Mouse (Mus musculus) B cell, adult 67 days (primary cell): ENCODE data around the gene Gprc5a. TPM values are rescaled to one million over a fixed set of nuclear protein-coding genes. Genes with fewer than 3 reads are reported as not detected.

Experiments used
- total RNA-seq, 2 experiments: library from RNA; stranded (reverse); gene quantifications; 4 replicates each; pipeline ENCODE4 v1.2.4; 2023

Gprc5a gene
- total RNA-seq: under 1 TPM in 1 of 2 experiments, not detected in 1; 0.35 TPM

DNA sequence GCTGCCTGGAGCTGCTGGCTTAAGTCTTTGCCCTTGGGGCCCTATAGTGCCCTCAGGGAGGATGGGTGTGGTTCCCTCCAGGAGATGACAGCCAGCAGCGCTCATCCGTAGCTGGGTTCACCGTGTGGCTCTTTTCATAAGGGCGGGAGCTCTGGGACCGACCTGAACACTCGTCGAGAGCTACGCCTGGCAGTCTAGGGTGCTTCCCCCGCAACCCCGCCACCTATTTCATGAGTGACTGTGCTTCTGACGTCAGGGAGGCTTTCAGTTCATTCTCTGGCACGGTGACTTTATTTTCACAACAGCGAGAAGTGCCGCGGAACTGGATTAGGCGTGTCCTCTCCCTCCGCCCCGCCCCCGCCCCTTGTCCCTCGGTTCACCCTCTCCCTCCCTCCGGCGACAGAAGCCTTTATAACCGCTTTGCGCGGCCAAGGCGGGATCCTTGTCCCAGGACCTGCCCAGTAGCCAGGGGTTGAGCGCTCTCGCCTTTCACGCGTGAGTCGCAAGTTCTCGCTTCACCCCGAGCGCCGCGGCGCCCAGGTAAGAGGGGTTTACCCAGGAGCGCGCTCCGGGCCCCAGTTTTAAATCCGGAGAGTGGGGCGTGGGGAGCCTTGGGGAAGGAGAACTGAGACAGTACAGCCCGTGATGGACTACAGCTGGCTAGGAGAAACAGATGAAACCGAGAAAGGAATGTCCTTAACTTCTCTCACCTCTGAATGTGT is at the start of gene Gprc5a:
Gene Gprc5a, plus strand, starts transcription at position 416 of the 722 bp plus-strand sequence.

DNA sequence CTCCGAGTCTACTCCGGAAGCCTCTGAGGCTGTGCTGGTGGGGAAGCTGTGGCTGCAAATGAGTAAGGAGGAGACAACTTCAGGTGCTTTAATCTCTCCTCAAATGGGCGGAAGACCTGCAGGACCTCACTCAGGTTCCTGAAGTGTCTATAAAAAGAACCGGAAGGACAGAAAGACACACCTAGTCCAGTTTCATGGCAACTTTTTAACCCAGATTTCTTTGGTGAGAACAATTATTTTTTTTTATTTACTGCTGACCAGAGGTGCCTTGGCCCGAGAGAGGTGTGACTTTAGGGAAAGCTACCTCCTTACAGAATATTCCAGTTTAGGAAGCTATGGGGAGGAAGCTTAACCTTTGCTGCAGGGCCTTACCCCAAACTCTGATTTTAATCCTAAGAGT is 52.7 kb downstream of the Gprc5a start, which contains the start of gene Gprc5d:
Gene Gprc5d, minus strand, starts transcription at position 101 of the 400 bp plus-strand sequence.

Other genes starting within 250 kb of the Gprc5a start
- 10 to 100 TPM; 32.5 to 41.8 TPM for gene Crebl2, start 235.5 kb upstream of the Gprc5a start, total RNA-seq
- gene Gpr19, start 167.1 kb upstream of the Gprc5a start, total RNA-seq: 10 to 100 TPM; 11.7 to 14.5 TPM
- gene Cdkn1b, start 145.2 kb upstream of the Gprc5a start, total RNA-seq: 100 to 1,000 TPM; 141 to 145 TPM
- gene Apold1, start 83.9 kb upstream of the Gprc5a start, total RNA-seq: under 1 TPM; 0.15 TPM
- 100 to 1,000 TPM; 148 to 156 TPM for gene Ddx47, start 54.0 kb upstream of the Gprc5a start, total RNA-seq
- not detected for gene Gprc5d, start 52.6 kb downstream of the Gprc5a start, total RNA-seq
- gene Fam234b, start 132.3 kb downstream of the Gprc5a start, total RNA-seq: 10 to 100 TPM; 11.6 to 12.2 TPM
- gene Hebp1, start 132.4 kb downstream of the Gprc5a start, total RNA-seq: 10 to 100 TPM; 12.1 to 13.8 TPM
- gene Gsg1, start 188.7 kb downstream of the Gprc5a start, total RNA-seq: not detected
- not detected for gene Pbp2, start 244.8 kb downstream of the Gprc5a start, total RNA-seq